Mouse (Mus musculus): ENCODE measurements at regions not wholly inside any gene's neighbourhood (a gene's known extent, or its start where the extent isn't known, plus 50 kb on each side); places are given as distances from the start of the nearest gene placed in this dataset.

- no peak for DNase-seq (ENCODE audit: low read depth)
Measured at GRCm38 (mm10) chr2:46358225-46358624, 1241.0 kb upstream of the Zeb2 start.

- no peak for DNase-seq (ENCODE audit: low read depth)
Measured at GRCm38 (mm10) chr2:46356651-46357050, 1239.5 kb upstream of the Zeb2 start.

GRCm38 (mm10) chr2:46340694-46341093, 1223.5 kb upstream of the Zeb2 start:
- no peak for DNase-seq (ENCODE audit: low read depth)

- no peak for DNase-seq (ENCODE audit: low read depth)
Measured at GRCm38 (mm10) chr2:46316666-46317065, 1199.5 kb upstream of the Zeb2 start.

DNA sequence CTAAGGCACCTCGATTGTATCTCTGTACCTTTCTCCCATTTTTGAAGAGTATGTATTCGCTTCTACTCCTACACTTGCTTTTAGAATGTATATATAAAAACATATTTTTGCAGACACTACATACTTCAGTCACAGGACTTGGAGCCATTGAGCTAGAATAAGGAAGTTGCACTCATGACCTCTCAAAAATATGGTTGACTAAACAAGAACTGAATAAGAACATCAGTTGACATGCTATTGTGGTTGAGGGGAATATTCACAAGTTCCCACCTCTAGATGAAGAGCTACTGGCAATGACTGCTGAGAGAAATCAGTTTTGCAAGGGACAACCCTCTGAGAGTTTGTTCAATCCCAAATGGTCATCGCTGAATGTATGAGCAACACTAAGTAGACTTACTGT, 1198.0 kb upstream of the Zeb2 start:
- no peak for DNase-seq (ENCODE audit: low read depth)

GRCm38 (mm10) chr2:46307582-46308153, 1190.5 kb upstream of the Zeb2 start:
- DNase-seq (ENCODE audit: low read depth): no peak

DNA sequence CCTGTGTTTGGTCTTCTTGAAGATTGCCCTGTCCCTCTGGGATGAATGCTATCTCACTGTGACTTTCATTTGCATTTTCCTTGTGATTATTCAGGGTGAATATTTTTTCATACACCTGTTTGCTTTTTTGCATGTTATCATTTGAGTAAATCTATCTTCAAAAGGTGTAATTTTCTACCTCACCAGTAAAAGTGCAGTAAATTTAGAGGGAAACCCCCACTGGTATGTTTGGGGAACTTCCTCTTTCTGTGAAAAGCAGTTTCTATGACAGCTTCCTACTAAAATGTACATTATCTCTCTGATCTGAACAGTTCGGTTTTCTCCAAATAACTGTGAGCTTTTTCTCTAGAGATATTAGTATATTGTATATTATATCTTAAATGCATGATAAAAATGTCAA, 1185.4 kb upstream of the Zeb2 start:
- no peak for DNase-seq (ENCODE audit: low read depth)

DNA sequence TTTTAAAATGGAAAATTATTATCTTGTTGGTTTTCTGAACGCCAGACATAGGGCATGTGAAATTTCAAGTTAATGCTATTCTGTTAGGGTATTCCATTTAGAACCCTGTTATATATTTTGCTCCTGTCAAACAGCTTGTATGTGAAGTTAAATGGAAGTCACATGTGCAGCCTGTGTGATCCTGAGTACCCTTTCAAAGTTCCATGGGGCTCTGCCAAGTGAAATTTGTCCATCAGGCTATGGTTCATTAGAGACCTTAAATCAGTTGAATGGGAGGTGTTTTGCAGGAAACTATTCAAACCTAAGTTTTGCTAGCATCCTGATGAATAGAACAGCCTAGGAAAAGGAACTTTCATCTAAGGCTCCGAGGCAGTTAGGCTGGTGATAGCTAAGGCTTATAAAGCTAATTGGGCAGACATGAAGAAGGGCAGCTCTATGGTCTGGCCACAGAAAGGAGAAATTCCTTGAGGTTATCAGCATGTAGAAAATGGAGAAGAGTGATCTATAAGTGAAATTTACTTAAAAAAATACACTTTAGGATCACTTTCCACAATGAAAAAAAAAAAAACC, 1180.2 kb upstream of the Zeb2 start:
- no peak for DNase-seq (ENCODE audit: low read depth)

DNA sequence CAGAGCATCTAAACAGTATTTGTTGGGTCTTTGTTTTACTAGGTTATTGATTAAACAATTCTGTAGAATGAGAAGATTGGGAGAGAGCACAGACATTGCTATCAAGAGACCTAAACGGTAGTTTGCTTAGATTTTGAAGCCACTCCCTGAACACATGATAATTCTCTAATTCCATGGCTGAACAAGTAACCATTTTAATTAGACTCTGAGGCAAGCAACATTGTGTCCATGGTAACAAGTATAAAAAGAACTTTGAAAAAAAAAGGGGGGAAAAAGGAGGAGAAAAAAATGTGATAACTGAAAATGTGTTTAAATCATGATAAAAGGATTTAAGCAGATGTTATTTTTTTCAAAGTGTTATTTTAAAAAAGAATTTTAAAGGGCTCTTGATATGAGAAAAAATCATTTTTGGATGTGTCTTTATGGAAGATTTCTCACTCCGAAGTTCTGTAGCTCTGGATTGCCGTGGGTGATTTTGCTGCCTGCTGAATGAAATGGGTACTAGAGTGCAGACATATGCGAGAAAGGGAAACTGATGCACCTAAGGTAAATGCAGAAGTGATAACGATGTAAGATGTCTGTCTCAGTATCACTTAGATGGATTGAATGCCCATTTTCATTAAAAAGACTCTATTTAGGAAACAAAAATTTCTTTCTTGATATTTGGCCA, 1166.9 kb upstream of the Zeb2 start:
- no peak for DNase-seq (ENCODE audit: low read depth)

GRCm38 (mm10) chr2:46280822-46281221, 1163.6 kb upstream of the Zeb2 start:
- no peak for DNase-seq (ENCODE audit: low read depth)

GRCm38 (mm10) chr2:46261618-46262017, 1144.4 kb upstream of the Zeb2 start:
- DNase-seq (ENCODE audit: low read depth): no peak

- DNase-seq (ENCODE audit: low read depth): no peak
Measured at GRCm38 (mm10) chr2:46251562-46251961, 1134.4 kb upstream of the Zeb2 start.

DNA sequence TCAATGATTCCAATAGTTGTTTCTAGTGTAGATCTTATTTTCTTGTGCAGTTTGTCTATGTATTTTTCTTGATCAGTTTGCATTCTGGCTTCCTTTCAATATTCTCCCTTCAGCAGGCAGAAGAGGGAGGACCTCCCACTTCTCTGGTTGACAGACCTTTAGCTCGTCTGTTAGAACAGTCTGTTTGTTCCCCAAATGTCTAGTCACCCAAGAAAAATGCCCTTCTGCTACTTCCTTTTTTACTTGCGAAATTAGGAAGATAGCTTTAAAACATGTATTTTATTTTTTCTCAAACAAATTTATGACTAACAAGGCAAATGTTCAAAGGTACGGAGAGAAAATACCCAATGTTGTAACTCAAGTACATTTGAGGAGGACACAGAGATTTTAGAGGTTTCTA, 1128.5 kb upstream of the Zeb2 start:
- no peak for DNase-seq (ENCODE audit: low read depth)

GRCm38 (mm10) chr2:46244697-46245096, 1127.5 kb upstream of the Zeb2 start:
- no peak for DNase-seq (ENCODE audit: low read depth)

- DNase-seq (ENCODE audit: low read depth): no peak
Measured at GRCm38 (mm10) chr2:46242806-46243205, 1125.6 kb upstream of the Zeb2 start.

DNA sequence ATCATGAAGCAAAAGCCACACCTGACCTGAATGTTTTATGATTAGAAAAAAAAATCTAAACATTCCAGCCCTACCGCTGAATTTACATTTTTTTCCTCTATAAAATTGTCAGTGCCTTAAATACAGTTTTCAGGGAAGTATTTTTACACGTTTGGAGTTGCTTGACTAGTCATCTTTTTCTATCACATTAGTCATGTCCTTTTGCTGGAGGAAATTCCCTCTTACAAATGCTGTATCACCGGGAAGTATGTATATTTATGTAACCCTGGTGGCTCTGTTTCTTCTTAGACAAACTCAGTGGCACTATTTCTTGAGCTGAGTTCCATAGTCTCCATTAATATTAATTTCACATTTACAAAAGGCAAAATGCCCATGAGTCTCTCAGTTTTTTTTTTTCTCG, 1122.7 kb upstream of the Zeb2 start:
- no peak for DNase-seq (ENCODE audit: low read depth)

GRCm38 (mm10) chr2:46230791-46231450, 1113.7 kb upstream of the Zeb2 start:
- no peak for DNase-seq (ENCODE audit: low read depth)

DNA sequence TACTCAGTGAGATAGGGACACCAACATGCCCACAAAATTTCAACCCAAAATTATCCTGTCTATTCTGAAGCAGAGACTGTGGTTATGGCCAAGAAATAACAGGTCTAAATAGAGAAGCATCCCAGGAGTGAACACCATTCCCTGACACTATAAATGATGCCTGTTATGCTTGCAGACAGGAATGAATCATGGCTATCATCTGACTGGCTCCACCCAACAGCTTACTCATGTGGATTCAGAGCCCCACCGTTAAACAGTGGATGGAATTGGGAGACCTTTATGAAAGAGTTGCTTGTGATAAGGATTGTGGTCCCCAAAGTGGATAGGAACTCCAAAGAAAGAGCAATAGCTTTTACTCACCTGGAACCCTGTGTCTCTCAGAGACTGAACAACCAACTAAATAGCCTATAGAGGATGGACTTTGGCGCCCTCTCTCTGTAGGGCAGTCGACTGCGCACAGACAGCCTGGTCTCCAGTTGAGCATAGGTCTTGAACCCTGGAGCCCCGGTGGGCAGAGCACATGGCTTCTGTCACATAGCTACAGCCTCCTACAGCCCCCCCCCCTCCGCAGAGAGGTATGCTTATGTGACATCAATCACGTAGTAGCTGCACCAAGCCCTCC, 1101.3 kb upstream of the Zeb2 start:
- no peak for DNase-seq (ENCODE audit: low read depth)

DNA sequence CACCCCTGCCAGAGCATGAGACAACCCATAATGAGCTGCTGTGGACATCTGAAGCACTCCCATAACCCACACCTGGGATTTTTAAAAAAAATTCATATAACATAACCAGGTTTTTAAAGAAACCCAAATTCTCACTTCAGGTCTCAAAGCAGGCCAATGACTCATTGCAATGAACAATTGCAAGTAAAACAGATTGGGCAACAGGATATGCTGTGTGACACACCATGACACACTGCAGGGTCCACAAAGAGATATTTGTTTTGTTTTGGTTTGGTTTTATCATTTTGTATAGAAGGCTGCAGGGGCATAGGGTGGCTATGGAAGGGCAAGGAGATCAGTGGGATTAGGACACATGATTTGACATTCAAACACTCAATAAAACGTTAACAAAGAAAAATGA, 1082.1 kb upstream of the Zeb2 start:
- no peak for DNase-seq (ENCODE audit: low read depth)

- no peak for DNase-seq (ENCODE audit: low read depth)
Measured at GRCm38 (mm10) chr2:46187265-46187888, 1070.2 kb upstream of the Zeb2 start.

GRCm38 (mm10) chr2:46183241-46183640, 1066.0 kb upstream of the Zeb2 start:
- DNase-seq (ENCODE audit: low read depth): no peak

GRCm38 (mm10) chr2:46179741-46180140, 1062.5 kb upstream of the Zeb2 start:
- no peak for DNase-seq (ENCODE audit: low read depth)
